Mouse (Mus musculus) kidney, embryonic 14.5 days (tissue): ENCODE measurements around the gene Fmo6. TPM values are rescaled to one million over a fixed set of nuclear protein-coding genes. Genes with fewer than 3 reads are reported as not detected.

ENCODE experiments used
- ATAC-seq: fragments of 200-750 bp; cut with Nextera tagmentation; 2 replicates; pipeline ENCODE4 v1.8.0; 2017; ENCODE audit warnings: moderate number of reproducible peaks, mild to moderate bottlenecking, moderate TSS enrichment, moderate library complexity; ENCODE audit not compliant: low FRiP score, low TSS enrichment
- H3K27ac ChIP-seq: fragments of 300-500 bp; sonication (generic); 2 replicates; pipeline ENCODE4 v1.5.1; 2014; ENCODE audit warnings: low read depth, mild to moderate bottlenecking, low read length, moderate library complexity, mixed read lengths
- H3K27me3 ChIP-seq: fragments of 300-500 bp; sonication (generic); 2 replicates; pipeline ENCODE4 v1.6.1; 2014; ENCODE audit warnings: mild to moderate bottlenecking, low read length; ENCODE audit not compliant: control insufficient read depth, insufficient read depth
- H3K36me3 ChIP-seq: fragments of 300-500 bp; sonication (generic); 2 replicates; pipeline ENCODE4 v1.6.1; 2014; ENCODE audit warnings: low read length, mixed read lengths; ENCODE audit not compliant: control insufficient read depth, insufficient read depth
- H3K4me1 ChIP-seq: fragments of 300-500 bp; sonication (generic); 2 replicates; pipeline ENCODE4 v1.6.1; 2014; ENCODE audit warnings: low read length, mixed read lengths; ENCODE audit not compliant: control insufficient read depth, insufficient read depth
- H3K4me2 ChIP-seq: fragments of 300-500 bp; sonication (generic); replicated peaks from 2 replicates; pipeline ENCODE4 v1.6.1; 2014; ENCODE audit warnings: low read depth, mild to moderate bottlenecking, low read length
- H3K4me3 ChIP-seq: fragments of 300-500 bp; sonication (generic); 2 replicates; pipeline ENCODE4 v1.5.1; 2014; ENCODE audit warnings: mild to moderate bottlenecking, low read length
- H3K9ac ChIP-seq: fragments of 300-500 bp; sonication (generic); 2 replicates; pipeline ENCODE4 v1.6.1; 2014; ENCODE audit warnings: low read depth, mild to moderate bottlenecking, low read length, moderate library complexity
- H3K9me3 ChIP-seq: fragments of 300-500 bp; sonication (generic); 2 replicates; pipeline ENCODE4 v1.6.1; 2016; ENCODE audit warnings: low read length; ENCODE audit not compliant: control insufficient read depth
- WGBS: fragments of 180-500 bp; shearing (Covaris S2); extraction: QIAGEN DNeasy Blood & Tissue Kit; methylation state at CpG from one replicate; pipeline ENCODE4 v1.1.7; 2014; 5-methylcytosine and 5-hydroxymethylcytosine counted together
- polyA plus RNA-seq: library from polyadenylated mRNA; unstranded; fragments of >200 nt; fragmentation: Nextera tagmentation; extraction: Ambion mirVana; gene quantifications from 2 replicates; pipeline ENCODE4 v1.2.1, GENCODE M21; 2014

Gene Fmo6
- polyA plus RNA-seq, 1 experiment from 2014 or later = 0.12 TPM

- WGBS = 39% methylated on average over 4 of the region's 4 CpGs
- 0 out of 2 replicates have a peak, but pooled peaks have one; percentile 35 for ATAC-seq
- no peak overlapping the region for H3K27ac ChIP-seq
- no peak overlapping the region for H3K4me3 ChIP-seq
- no peak overlapping the region for H3K4me2 ChIP-seq
- no peak overlapping the region for H3K9ac ChIP-seq
- H3K4me1 ChIP-seq = no peaks in the 10 kb centered on the region
- no peaks in the 10 kb centered on the region for H3K27me3 ChIP-seq
- H3K36me3 ChIP-seq = no peaks in the 10 kb centered on the region
- H3K9me3 ChIP-seq = no peaks in the 10 kb centered on the region
Measured at GRCm38 (mm10) chr1:162946837-162947558, 9.7 kb upstream of the Fmo6 start.

- no peaks in the 10 kb centered on the region for H3K36me3 ChIP-seq
- no peak for ATAC-seq
- no peaks in the 10 kb centered on the region for H3K4me1 ChIP-seq
- no peak overlapping the region for H3K4me2 ChIP-seq
- H3K4me3 ChIP-seq = no peak overlapping the region
- 41% methylated on average over 6 of the region's 6 CpGs for whole genome bisulfite sequencing
- no peak overlapping the region for H3K9ac ChIP-seq
- no peaks in the 10 kb centered on the region for H3K9me3 ChIP-seq
- H3K27me3 ChIP-seq = no peaks in the 10 kb centered on the region
- H3K27ac ChIP-seq = no peak overlapping the region
Measured at GRCm38 (mm10) chr1:162943700-162944099, 6.4 kb upstream of the Fmo6 start.

- peak overlapping the region; percentile 44; the same call in 1 of the 2 replicates for H3K27ac ChIP-seq
- H3K9me3 ChIP-seq = no peaks in the 10 kb centered on the region
- WGBS = 51% methylated on average over 4 of the region's 4 CpGs
- ATAC-seq = peak; percentile 89
- H3K4me3 ChIP-seq = no peak overlapping the region
- H3K27me3 ChIP-seq = no peaks in the 10 kb centered on the region
- H3K4me2 ChIP-seq = no peak overlapping the region
- H3K4me1 ChIP-seq = no peaks in the 10 kb centered on the region
- no peaks in the 10 kb centered on the region for H3K36me3 ChIP-seq
- no peak overlapping the region for H3K9ac ChIP-seq
Measured at GRCm38 (mm10) chr1:162938696-162939351, 1.5 kb upstream of the Fmo6 start.

GRCm38 (mm10) chr1:162937970-162938695, 818 bp upstream of the Fmo6 start:
- Histone ChIP-seq H3K4me3 (no peak overlapping the region), H3K27me3 (no peaks in the 10 kb centered on the region), H3K4me1 (no peaks in the 10 kb centered on the region), H3K36me3 (no peaks in the 10 kb centered on the region), H3K9ac (no peak overlapping the region), H3K4me2 (no peak overlapping the region), H3K27ac (peak overlapping the region; percentile 44; the same call in 1 of the 2 replicates), H3K9me3 (no peaks in the 10 kb centered on the region)
- WGBS = 48% methylated on average over 5 of the region's 5 CpGs
- ATAC-seq = peak; percentile 95

GRCm38 (mm10) chr1:162934374-162935012, 2.8 kb downstream of the Fmo6 start:
- H3K9ac ChIP-seq = no peak overlapping the region
- whole genome bisulfite sequencing = 76% methylated on average over 4 of the region's 4 CpGs
- no peaks in the 10 kb centered on the region for H3K27me3 ChIP-seq
- no peaks in the 10 kb centered on the region for H3K4me1 ChIP-seq
- no peak overlapping the region for H3K27ac ChIP-seq
- H3K4me2 ChIP-seq = no peak overlapping the region
- H3K9me3 ChIP-seq = no peaks in the 10 kb centered on the region
- no peak for ATAC-seq
- H3K4me3 ChIP-seq = no peak overlapping the region
- H3K36me3 ChIP-seq = no peaks in the 10 kb centered on the region

GRCm38 (mm10) chr1:162932386-162932785, 4.9 kb downstream of the Fmo6 start:
- Histone ChIP-seq H3K9ac (no peak overlapping the region), H3K27me3 (no peaks in the 10 kb centered on the region), H3K4me1 (no peaks in the 10 kb centered on the region), H3K4me2 (no peak overlapping the region), H3K9me3 (no peaks in the 10 kb centered on the region), H3K27ac (no peak overlapping the region), H3K36me3 (no peaks in the 10 kb centered on the region), H3K4me3 (no peak overlapping the region)
- WGBS = 68% methylated on average over 4 of the region's 4 CpGs
- ATAC-seq = no peak

- Histone ChIP-seq H3K4me3 (no peak overlapping the region), H3K9ac (no peak overlapping the region), H3K27me3 (no peaks in the 10 kb centered on the region), H3K36me3 (no peaks in the 10 kb centered on the region), H3K27ac (no peak overlapping the region; the same call in 1 of the 2 replicates), H3K4me2 (no peak overlapping the region), H3K9me3 (no peaks in the 10 kb centered on the region), H3K4me1 (no peaks in the 10 kb centered on the region)
- ATAC-seq = no peak
- 77% methylated on average over 5 of the region's 5 CpGs for WGBS
Measured at GRCm38 (mm10) chr1:162931880-162932279, 5.4 kb downstream of the Fmo6 start.

- Histone ChIP-seq H3K4me3 (no peak overlapping the region), H3K9me3 (no peaks in the 10 kb centered on the region), H3K27me3 (no peaks in the 10 kb centered on the region), H3K9ac (no peak overlapping the region), H3K27ac (no peak overlapping the region; the same call in 1 of the 2 replicates), H3K4me1 (no peaks in the 10 kb centered on the region), H3K4me2 (no peak overlapping the region), H3K36me3 (no peaks in the 10 kb centered on the region)
- ATAC-seq = no peak
- WGBS = 64% methylated on average over 4 of the region's 4 CpGs
Measured at GRCm38 (mm10) chr1:162931310-162931875, 5.9 kb downstream of the Fmo6 start.
